Mouse (Mus musculus) adrenal gland, adult (tissue): ENCODE data around the gene Lax1.

ENCODE experiments used
- DNase-seq, 2 experiments: peaks; one replicate each; pipeline ENCODE4 v3.0.0; 2022 to 2023; ENCODE audit warnings: low spot score in 1 of 2; ENCODE audit not compliant: inconsistent age in 2 of 2

The Lax1 gene

DNA sequence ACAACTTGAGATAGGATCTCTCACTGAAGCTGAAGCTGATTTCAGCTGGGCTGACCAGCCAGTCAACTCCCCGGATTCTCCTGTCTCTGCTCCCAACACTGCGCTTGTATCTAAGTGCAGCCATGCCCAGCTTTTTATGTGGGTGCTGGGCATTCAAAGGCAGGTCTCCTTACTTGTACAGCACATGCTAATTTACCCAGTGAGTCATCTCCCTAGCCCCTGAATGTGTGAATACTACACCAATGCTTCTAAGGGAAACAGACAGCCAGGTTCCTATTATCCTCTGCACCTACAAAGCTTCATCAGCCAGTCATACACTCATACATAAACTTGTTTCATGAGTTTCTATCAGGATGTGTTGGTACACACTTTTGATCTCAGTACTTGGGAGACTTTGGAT, 48.7 kb downstream of the Lax1 start:
- DNase-seq = no peak

DNA sequence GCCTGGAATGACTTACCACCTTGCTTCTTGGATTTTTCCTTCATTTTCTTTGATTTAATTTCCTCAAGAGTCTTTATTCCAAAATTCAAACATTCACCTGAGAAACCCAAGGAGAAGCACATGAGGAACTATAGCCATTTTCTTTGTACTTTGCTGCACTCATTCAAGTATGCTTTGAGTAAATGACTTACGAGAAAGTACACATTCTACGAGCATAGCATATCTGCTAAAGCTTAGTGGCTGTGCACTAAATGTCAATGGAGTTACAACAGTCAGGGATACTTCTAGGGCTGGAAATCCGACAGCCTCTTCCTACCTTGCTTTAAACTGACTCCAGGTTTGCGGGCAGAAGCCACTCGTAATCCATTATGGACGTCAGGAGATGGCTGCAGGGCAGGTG, 51.4 kb downstream of the Lax1 start:
- no peak for DNase-seq

DNA sequence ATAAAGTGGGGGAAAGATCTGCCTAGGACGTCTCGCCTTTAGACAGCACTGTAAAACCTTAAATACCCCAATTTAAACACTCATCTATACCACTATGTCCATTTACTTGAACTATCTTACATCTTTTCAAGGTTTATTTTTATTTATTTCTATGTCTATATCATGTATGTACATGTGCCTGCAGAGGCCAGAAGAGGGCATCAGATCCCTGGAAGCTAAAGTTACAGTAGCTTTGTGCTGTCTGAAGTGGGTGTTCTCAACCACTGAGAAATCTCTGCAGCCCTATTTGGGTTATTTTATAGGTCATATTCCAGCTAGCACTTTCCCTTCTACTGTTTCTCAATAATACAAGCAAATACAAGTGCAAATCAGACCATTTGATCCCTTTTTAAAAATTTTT, 57.7 kb downstream of the Lax1 start:
- DNase-seq = no peak
